Mouse (Mus musculus): ENCODE measurements around the gene Suv39h1. TPM values are rescaled to one million over a fixed set of nuclear protein-coding genes. Genes with fewer than 3 reads are reported as not detected.
"Not testable (repeated sequence)": the region's sequence is repeated elsewhere in the genome, so short reads cannot be mapped to it uniquely, and the experiment has no call there.

Suv39h1 gene
- total RNA-seq (2015): 53.5 and 64.6 TPM in 2 replicates
- 79.2 and 81.6 TPM in 2 replicates for total RNA-seq (2017)

- peak; percentile 97 for ATAC-seq (replicated peaks; ENCODE audit: poor library complexity)
Observed at GRCm38 (mm10) chrX:8074430-8075014, at the start of gene Suv39h1. TSS of gene Suv39h1 (minus strand) at chrX:8074760.

GRCm38 (mm10) chrX:8123821-8124470, 49.4 kb upstream of the Suv39h1 start:
- ATAC-seq (replicated peaks; ENCODE audit: poor library complexity): no peak

- peak; percentile 34; the same call in 1 of the 2 replicates for ATAC-seq (replicated peaks; ENCODE audit: poor library complexity)
Observed at GRCm38 (mm10) chrX:8117264-8117663, 42.7 kb upstream of the Suv39h1 start.

- peak; percentile 39; the same call in 1 of the 2 replicates for ATAC-seq (replicated peaks; ENCODE audit: poor library complexity)
Observed at GRCm38 (mm10) chrX:8115275-8115674, 40.7 kb upstream of the Suv39h1 start.

- ATAC-seq (replicated peaks; ENCODE audit: poor library complexity): no peak
Observed at GRCm38 (mm10) chrX:8105019-8105418, 30.5 kb upstream of the Suv39h1 start.

- ATAC-seq (replicated peaks; ENCODE audit: poor library complexity): peak; percentile 94
Observed at GRCm38 (mm10) chrX:8102213-8102668, 27.7 kb upstream of the Suv39h1 start.

- ATAC-seq (replicated peaks; ENCODE audit: poor library complexity): no peak
Observed at GRCm38 (mm10) chrX:8101017-8101416, 26.5 kb upstream of the Suv39h1 start.

GRCm38 (mm10) chrX:8099435-8099834, 24.9 kb upstream of the Suv39h1 start:
- no peak for ATAC-seq (replicated peaks; ENCODE audit: poor library complexity)

- ATAC-seq (replicated peaks; ENCODE audit: poor library complexity): peak; percentile 95
Observed at GRCm38 (mm10) chrX:8096787-8097242, 22.3 kb upstream of the Suv39h1 start.

GRCm38 (mm10) chrX:8096068-8096786, 21.7 kb upstream of the Suv39h1 start:
- ATAC-seq (replicated peaks; ENCODE audit: poor library complexity): peak; percentile 86

GRCm38 (mm10) chrX:8095546-8095945, 21.0 kb upstream of the Suv39h1 start:
- no peak for ATAC-seq (replicated peaks; ENCODE audit: poor library complexity)

- ATAC-seq (replicated peaks; ENCODE audit: poor library complexity): not testable (repeated sequence)
Observed at GRCm38 (mm10) chrX:8090954-8091347, 16.4 kb upstream of the Suv39h1 start.

GRCm38 (mm10) chrX:8090346-8090953, 15.9 kb upstream of the Suv39h1 start, which contains the start of gene Was:
TSS of gene Was (minus strand) at chrX:8090498.
- peak; percentile 98 for ATAC-seq (replicated peaks; ENCODE audit: poor library complexity)

- ATAC-seq (replicated peaks; ENCODE audit: poor library complexity): peak; percentile 6; the same call in 1 of the 2 replicates
Observed at GRCm38 (mm10) chrX:8089746-8090145, 15.2 kb upstream of the Suv39h1 start.

- ATAC-seq (replicated peaks; ENCODE audit: poor library complexity): no peak
Observed at GRCm38 (mm10) chrX:8085611-8086010, 11.1 kb upstream of the Suv39h1 start.

GRCm38 (mm10) chrX:8084771-8085259, 10.3 kb upstream of the Suv39h1 start:
- ATAC-seq (replicated peaks; ENCODE audit: poor library complexity): no peak

GRCm38 (mm10) chrX:8075104-8075503, 544 bp upstream of the Suv39h1 start:
- no peak for ATAC-seq (replicated peaks; ENCODE audit: poor library complexity)

GRCm38 (mm10) chrX:8073881-8074429, 605 bp downstream of the Suv39h1 start:
- ATAC-seq (replicated peaks; ENCODE audit: poor library complexity): peak; percentile 40

GRCm38 (mm10) chrX:8069166-8069565, 5.4 kb downstream of the Suv39h1 start:
- no peak for ATAC-seq (replicated peaks; ENCODE audit: poor library complexity)

- ATAC-seq (replicated peaks; ENCODE audit: poor library complexity): not testable (repeated sequence)
Observed at GRCm38 (mm10) chrX:8051044-8051781, 23.3 kb downstream of the Suv39h1 start.

Measured in megakaryocyte progenitor cell, adult 5-6 weeks (primary cell).